Mouse (Mus musculus) small intestine, adult 2 months (tissue): Measurements from ENCODE around the gene Nmur1. TPM values are rescaled to one million over a fixed set of nuclear protein-coding genes. Genes with fewer than 3 reads are reported as not detected.
A peak's percentile ranks its signal among the peaks of the same experiment; 100 is the strongest.

ENCODE experiments used
- H3K27ac ChIP-seq: fragments of 200-500 bp; 2 replicates; pipeline ENCODE4 v1.5.1; 2012; ENCODE audit warnings: low read depth, low read length, control low read depth, inconsistent platforms; ENCODE audit not compliant: insufficient read depth
- H3K27me3 ChIP-seq: fragments of 200-500 bp; 2 replicates; pipeline ENCODE4 v1.6.1; 2012; ENCODE audit warnings: mild to moderate bottlenecking, moderate library complexity, low read length, inconsistent platforms; ENCODE audit not compliant: control insufficient read depth, insufficient read depth
- H3K36me3 ChIP-seq: fragments of 200-500 bp; 2 replicates; pipeline ENCODE4 v1.6.1; 2012; ENCODE audit warnings: mild to moderate bottlenecking, low read length, control low read depth, inconsistent platforms; ENCODE audit not compliant: control insufficient read depth, insufficient read depth
- H3K4me1 ChIP-seq: fragments of 200-500 bp; 2 replicates; pipeline ENCODE4 v1.6.1; 2012; ENCODE audit warnings: low read length, inconsistent platforms, mixed read lengths; ENCODE audit not compliant: control insufficient read depth, insufficient read depth, insufficient read length
- H3K4me3 ChIP-seq: fragments of 200-500 bp; 2 replicates; pipeline ENCODE4 v1.5.1; 2012; ENCODE audit warnings: low read depth, mild to moderate bottlenecking, control low read depth, inconsistent platforms, low read length, moderate library complexity
- CTCF ChIP-seq: fragments of 200-500 bp; IDR thresholded peaks from 2 replicates; pipeline ENCODE4 v1.5.1; 2012; ENCODE audit warnings: low read depth, mild to moderate bottlenecking, control low read depth, inconsistent platforms, low read length, moderate library complexity, mixed read lengths; ENCODE audit not compliant: insufficient replicate concordance, insufficient read length; ENCODE audit errors: extremely low read depth
- POLR2A ChIP-seq: fragments of 200-500 bp; IDR thresholded peaks from 2 replicates; pipeline ENCODE4 v1.6.1; 2012; ENCODE audit warnings: low read depth, mild to moderate bottlenecking, control low read depth, inconsistent platforms, low read length, moderate library complexity
- WGBS: fragments of 180-500 bp; shearing (Covaris S2); methylation state at CpG from one replicate; pipeline ENCODE4 v1.1.7; 2018; 5-methylcytosine and 5-hydroxymethylcytosine counted together
- polyA plus RNA-seq: library from polyadenylated mRNA; depleted of rRNA; stranded (reverse); fragments of >200 nt; gene quantifications from 2 replicates; pipeline ENCODE4 v1.2.3, GENCODE M21; 2012

Gene Nmur1
- polyA plus RNA-seq, 1 experiment: 11.1 TPM

DNA sequence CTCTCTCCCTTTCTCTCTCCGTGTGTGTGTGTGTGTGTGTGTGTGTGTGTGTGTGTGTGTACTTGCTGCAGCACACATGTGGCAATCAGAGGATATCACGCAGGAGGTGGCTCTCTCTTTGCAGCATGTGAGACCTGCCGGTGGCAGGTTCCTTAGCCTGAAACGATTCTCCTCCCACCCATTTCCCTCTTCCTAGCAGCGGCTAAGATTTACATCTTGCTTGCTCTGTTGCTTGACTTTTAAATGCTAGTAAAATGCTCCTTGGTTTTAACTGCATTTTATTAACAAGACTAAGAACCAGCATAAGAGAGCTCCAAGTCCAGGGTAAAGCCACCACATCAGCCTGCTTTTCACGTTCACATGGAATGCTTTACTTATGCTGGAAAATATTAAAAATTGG, 47.4 kb downstream of the Nmur1 start:
- Histone ChIP-seq H3K27ac (no peak overlapping the region), H3K4me3 (no peak overlapping the region), H3K36me3 (no peaks in the 10 kb centered on the region), H3K4me1 (peaks cover 4% of the 10 kb centered on the region; the same call in 1 of the 2 replicates), H3K27me3 (no peaks in the 10 kb centered on the region)
- 47% methylated on average over 6 of the region's 6 CpGs for WGBS
- TF ChIP-seq POLR2A: no peak
- TF ChIP-seq CTCF: no peak

GRCm38 (mm10) chr1:86376354-86376753, 49.7 kb downstream of the Nmur1 start:
- TF ChIP-seq CTCF (no peak), POLR2A (no peak)
- WGBS: 78% methylated on average over 5 of the region's 5 CpGs
- no peaks in the 10 kb centered on the region for H3K36me3 ChIP-seq
- H3K4me1 ChIP-seq: peaks cover 4% of the 10 kb centered on the region; the same call in 1 of the 2 replicates
- no peak overlapping the region for H3K4me3 ChIP-seq
- H3K27me3 ChIP-seq: no peaks in the 10 kb centered on the region
- H3K27ac ChIP-seq: no peak overlapping the region

GRCm38 (mm10) chr1:86371997-86372396, 54.0 kb downstream of the Nmur1 start:
- H3K4me1 ChIP-seq: no peaks in the 10 kb centered on the region
- H3K36me3 ChIP-seq: no peaks in the 10 kb centered on the region
- 35% methylated on average over 10 of the region's 10 CpGs for WGBS
- no peaks in the 10 kb centered on the region for H3K27me3 ChIP-seq
- no peak for TF ChIP-seq POLR2A
- peak; percentile 90 for TF ChIP-seq CTCF
- H3K27ac ChIP-seq: no peak overlapping the region
- no peak overlapping the region for H3K4me3 ChIP-seq

DNA sequence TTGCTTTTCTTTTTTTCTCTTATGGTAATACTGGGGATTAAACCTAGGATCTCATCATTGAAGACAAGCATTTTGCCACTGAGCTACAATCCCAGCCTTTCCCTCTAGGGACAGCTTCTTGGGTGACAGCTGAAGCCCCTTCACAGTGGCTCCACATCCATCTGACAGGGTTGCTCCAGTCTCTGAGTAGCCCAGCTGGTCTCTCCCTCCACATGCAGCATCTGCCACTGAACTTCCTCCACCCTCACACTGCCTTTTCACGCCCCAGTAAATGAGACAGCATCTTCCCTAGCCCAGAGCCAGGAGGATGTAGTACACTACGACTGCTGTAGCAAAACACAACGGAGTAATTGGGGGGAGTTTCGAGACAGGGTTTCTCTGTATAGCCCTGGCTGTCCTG, 57.9 kb downstream of the Nmur1 start:
- 74% methylated on average over 4 of the region's 4 CpGs for WGBS
- Histone ChIP-seq H3K4me1 (no peaks in the 10 kb centered on the region), H3K4me3 (no peak overlapping the region), H3K27ac (no peak overlapping the region), H3K36me3 (no peaks in the 10 kb centered on the region), H3K27me3 (no peaks in the 10 kb centered on the region)
- TF ChIP-seq POLR2A (no peak), CTCF (no peak)

- TF ChIP-seq POLR2A (no peak), CTCF (peak; percentile 43; the same call in 1 of the 2 replicates)
- WGBS: 32% methylated on average over 6 of the region's 6 CpGs
- no peaks in the 10 kb centered on the region for H3K36me3 ChIP-seq
- H3K27me3 ChIP-seq: no peaks in the 10 kb centered on the region
- H3K4me3 ChIP-seq: no peak overlapping the region
- peaks cover 5% of the 10 kb centered on the region for H3K4me1 ChIP-seq
- no peak overlapping the region for H3K27ac ChIP-seq
These were observed 62.4 kb downstream of the Nmur1 start for GRCm38 (mm10) chr1:86363671-86364070.

GRCm38 (mm10) chr1:86361852-86362615, 64.0 kb downstream of the Nmur1 start:
- H3K27ac ChIP-seq: no peak overlapping the region
- 75% methylated on average over 4 of the region's 4 CpGs for WGBS

GRCm38 (mm10) chr1:86360441-86360840, 65.6 kb downstream of the Nmur1 start:
- TF ChIP-seq CTCF: no peak
- no peak for TF ChIP-seq POLR2A
- H3K27ac ChIP-seq: no peak overlapping the region
- H3K36me3 ChIP-seq: peaks cover 15% of the 10 kb centered on the region
- H3K27me3 ChIP-seq: no peaks in the 10 kb centered on the region
- H3K4me3 ChIP-seq: peak overlapping the region; percentile 75
- WGBS: 9% methylated on average over 12 of the region's 12 CpGs
- peaks cover 8% of the 10 kb centered on the region for H3K4me1 ChIP-seq

More at GRCm38 (mm10) chr1:86361852-86362615, 64.0 kb downstream of the Nmur1 start:
- H3K4me1 ChIP-seq: peaks cover 8% of the 10 kb centered on the region
- peaks cover 3% of the 10 kb centered on the region for H3K36me3 ChIP-seq
- no peak overlapping the region for H3K4me3 ChIP-seq
- H3K27me3 ChIP-seq: no peaks in the 10 kb centered on the region
- TF ChIP-seq CTCF: no peak
- no peak for TF ChIP-seq POLR2A
